Mouse (Mus musculus): ENCODE measurements around the gene Olfr782.
"Not testable (repeated sequence)": the region's sequence is repeated elsewhere in the genome, so short reads cannot be mapped to it uniquely, and the experiment has no call there.

Gene Olfr782

DNA sequence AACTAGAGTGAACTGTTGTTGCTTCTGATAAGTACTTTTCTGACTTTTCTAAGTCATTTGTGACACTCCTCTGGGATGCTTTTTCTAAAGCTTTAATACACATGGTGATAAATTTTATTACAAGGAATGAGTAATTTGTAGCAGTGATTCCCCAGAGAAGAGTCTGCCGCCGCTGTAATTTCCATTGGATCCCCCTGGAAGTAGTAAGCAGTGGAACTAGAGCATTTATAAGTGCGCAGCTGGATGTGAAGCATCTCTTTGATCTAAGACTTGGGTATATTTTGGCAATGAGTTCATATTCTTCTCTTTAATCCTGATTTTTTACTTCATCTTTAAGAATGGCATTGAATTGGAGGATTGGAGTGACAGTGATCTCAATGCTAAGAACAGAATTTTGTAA, at the start of gene Olfr782:
Olfr782 (plus strand) TSS at position 301 of the 400 bp plus-strand sequence.
- DNase-seq (ENCODE audit: low spot score in 2 of 2), result no peak

DNA sequence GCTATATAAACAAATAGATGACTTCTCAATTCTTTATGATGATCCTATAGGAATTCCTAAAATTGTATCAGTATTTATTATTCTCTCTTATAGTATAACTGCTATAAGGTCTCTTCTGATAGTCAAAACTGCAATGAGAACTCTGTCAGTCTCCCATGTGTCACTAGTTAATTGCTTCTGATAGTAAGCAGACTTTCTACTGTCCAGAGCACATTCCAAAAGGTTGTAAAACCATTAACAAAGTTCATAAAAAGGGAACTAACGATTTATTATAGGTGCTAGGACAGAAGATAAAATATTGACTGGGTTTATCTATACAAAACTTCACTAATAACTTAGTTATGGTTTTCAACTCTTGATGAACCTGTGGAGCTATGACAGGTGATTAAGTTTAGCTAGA, 35.7 kb upstream of the Olfr782 start:
- DNase-seq (ENCODE audit: low spot score in 2 of 2), result not testable (repeated sequence)

DNA sequence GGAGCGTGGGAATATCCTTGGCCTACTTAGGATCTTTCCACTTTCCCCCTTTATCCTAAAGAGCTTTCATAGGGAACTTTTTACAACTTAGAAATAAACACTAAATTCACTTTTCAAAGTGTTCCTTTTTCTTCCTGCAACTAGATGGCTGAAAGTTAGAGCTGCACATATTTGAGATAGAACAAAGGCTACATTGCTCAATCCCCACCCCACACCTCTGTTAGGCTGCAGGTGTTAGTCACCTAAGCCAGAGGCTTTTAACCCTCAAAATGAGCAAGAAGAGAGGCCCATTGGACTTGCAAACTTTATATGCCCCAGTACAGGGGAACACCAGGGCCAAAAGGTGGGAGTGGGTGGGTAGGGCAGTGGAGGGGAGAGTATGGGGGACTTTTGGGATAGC, 35.1 kb upstream of the Olfr782 start:
- DNase-seq (ENCODE audit: low spot score in 2 of 2), result not testable (repeated sequence)

DNA sequence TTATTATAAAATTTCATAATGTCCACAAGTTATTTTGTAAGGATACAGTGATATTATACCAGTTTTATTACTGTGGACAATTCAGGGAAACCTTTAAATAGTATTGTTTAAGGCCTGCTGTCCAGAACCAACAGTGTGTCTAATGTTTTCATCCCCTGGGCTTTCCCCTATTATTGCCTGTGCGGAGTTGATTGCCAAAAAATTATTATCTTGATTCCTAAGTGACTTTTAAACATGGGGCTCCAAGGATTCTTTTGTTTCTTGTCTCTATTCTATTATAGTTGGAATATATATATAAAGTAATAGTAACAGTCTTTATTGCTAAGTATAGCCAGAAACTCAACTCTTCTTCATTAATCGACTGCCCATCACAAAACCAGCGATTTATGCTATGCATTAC, 30.8 kb upstream of the Olfr782 start, which contains the start of gene Olfr780:
Olfr780 (plus strand) TSS at position 301 of the 400 bp plus-strand sequence.
- DNase-seq (ENCODE audit: low spot score in 2 of 2), result no peak

DNA sequence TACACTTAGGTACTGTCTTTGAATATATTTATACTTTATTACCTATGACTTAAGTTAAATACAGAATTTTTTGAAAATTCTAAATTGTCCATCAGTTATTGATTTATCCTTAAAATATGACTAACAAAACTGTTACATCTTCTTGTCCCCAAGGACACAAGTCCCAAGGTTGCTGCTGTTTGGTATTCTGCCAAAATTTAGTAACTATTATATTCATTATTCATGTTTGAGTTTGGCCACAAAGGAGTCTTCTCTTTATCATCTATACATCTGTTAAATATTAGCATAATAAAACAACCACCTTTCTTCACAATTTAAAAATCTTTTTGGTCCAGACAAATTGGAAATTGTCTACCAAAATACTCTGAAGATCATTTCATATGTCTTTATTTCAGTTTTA, 20.1 kb upstream of the Olfr782 start, which contains the start of gene Olfr781:
Olfr781 (plus strand) TSS at position 301 of the 400 bp plus-strand sequence.
- no peak for DNase-seq (ENCODE audit: low spot score in 2 of 2)

DNA sequence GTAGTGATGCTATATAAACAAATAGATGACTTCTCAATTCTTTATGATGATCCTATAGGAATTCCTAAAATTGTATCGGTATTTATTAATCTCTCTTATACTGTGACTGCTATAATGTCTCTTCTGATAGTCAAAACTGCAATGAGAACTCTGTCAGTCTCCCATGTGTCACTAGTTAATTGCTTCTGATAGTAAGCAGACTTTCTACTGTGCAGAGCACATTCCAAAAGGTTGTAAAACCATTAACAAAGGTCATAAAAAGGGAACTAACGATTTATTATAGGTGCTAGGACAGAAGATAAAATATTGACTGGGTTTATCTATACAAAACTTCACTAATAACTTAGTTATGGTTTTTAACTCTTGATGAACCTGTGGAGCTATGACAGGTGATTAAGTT, 3.8 kb downstream of the Olfr782 start:
- not testable (repeated sequence) for DNase-seq (ENCODE audit: low spot score in 2 of 2)

DNA sequence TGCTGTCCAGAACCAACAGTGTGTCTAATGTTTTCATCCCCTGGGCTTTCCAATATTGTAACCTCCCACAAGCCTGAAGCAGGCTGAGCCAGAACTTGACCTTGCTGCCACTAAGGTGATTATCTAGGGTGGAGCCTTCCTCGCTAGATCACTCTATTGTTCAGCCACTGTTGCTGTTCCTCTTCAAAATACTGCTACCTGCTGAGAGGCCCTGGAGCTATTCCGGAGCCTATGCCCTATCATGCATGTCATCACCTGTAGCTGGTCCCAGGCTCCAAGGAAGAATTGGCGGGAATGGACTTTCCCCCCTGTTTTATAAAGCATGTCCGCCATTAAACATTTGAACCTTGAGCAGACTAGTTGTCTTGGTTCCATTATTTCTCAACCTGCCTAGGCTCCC, 7.8 kb downstream of the Olfr782 start:
- not testable (repeated sequence) for DNase-seq (ENCODE audit: low spot score in 2 of 2)

DNA sequence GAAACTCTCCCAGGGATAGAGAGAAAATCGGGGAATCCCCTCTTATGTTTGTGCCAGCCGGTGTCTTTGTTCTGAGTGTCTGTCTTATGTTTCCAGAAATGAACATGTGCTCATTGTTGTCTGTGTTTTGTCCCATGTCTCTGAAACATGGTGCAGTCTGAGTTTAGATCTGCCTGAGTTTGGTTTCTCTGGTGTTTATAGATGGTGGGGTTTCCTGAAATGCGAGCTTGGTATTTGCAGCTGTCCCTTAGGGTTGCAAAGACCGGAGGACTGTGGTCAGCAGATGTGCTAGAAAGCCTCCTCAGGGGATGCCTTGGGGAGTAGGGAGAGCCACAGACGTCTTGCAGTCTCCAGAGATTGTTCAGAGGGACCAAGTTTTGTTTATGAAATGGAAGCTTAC, 8.7 kb downstream of the Olfr782 start:
- DNase-seq (ENCODE audit: low spot score in 2 of 2), result no peak

DNA sequence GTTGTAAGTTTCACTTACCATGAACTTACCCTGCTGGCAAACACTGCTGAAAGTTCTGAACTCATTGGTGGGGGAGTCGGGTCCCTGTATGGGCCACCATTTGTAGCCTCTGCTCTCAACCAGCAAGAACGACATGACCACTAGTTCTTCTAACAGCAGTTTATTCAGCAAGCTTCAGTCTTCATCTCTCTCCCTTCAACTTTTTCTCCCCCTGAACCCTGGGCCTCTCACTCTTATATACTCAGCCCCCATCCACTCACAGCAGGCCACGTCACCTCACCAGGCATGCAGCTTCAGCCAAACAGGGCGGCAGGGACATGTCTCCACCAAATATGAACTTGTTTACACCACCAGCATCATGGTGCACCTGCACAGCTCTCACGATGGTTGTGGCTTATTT, 25.4 kb downstream of the Olfr782 start:
- DNase-seq (ENCODE audit: low spot score in 2 of 2), result not testable (repeated sequence)

DNA sequence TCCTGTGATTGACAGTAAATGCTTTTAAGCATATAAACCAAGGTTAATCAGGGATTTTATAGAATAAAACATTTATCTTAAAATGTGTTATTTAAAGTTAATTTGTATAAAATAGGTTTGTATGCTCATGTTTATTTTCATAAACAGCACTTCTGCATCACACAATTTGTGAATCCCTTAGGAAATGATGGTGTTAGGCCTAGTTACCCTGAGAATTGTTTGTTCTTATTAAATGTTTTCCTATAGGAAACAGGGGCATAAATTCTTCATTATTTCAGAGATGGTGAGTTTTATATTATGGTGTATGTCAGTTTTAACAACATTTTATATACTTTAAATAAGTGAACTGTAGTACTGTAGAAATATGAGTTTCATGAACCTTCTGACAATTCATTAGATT, 35.1 kb downstream of the Olfr782 start, which contains the start of gene Olfr784:
Olfr784 (plus strand) TSS at position 301 of the 400 bp plus-strand sequence.
- DNase-seq (ENCODE audit: low spot score in 2 of 2), result no peak

DNA sequence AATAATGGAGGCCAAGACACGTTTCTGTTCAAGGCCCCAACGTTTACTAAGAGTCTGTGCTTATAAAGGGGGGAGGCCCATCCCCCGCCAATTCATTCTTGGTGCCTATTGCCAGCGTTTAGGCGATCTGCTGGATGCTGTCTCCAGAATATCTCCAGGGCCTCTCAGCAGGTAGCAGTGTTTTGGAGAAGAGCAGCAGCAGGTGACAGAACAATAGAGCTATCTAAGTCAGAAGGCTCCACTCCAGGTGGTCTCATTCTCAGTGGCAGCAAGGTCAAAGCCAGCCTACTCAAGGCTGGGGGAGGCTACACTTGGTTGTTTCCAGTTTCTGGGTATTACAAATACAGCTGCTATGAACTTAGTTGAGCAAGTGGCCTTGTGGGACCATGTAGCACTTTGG, 52.2 kb downstream of the Olfr782 start:
- no peak for DNase-seq (ENCODE audit: low spot score in 2 of 2)

Measured in spleen, postnatal 36 days (tissue).